Mouse (Mus musculus) cortical plate, adult 2 months (tissue): ENCODE measurements around the gene Rpusd4.

Experiments used
- CTCF ChIP-seq: fragments of 200-500 bp; IDR thresholded peaks from 2 replicates; pipeline ENCODE4 v1.5.1; 2011; ENCODE audit warnings: mild to moderate bottlenecking, control low read depth, low read length; ENCODE audit not compliant: insufficient read depth; ENCODE audit errors: extremely low read depth
- POLR2A ChIP-seq: fragments of 200-500 bp; IDR thresholded peaks from 2 replicates; pipeline ENCODE4 v1.6.1; 2011; ENCODE audit warnings: mild to moderate bottlenecking, low read length, control low read depth; ENCODE audit not compliant: insufficient read depth; ENCODE audit errors: extremely low read depth

GRCm38 (mm10) chr9:35313601-35314000 is 45.9 kb downstream of the Rpusd4 start:
- no peak for TF ChIP-seq CTCF
- no peak for TF ChIP-seq POLR2A
